Mouse (Mus musculus) heart, postnatal 0 days (tissue): ENCODE measurements around the gene Tmem59. TPM values are rescaled to one million over a fixed set of nuclear protein-coding genes. Genes with fewer than 3 reads are reported as not detected.
A peak's percentile ranks its signal among the peaks of the same experiment; 100 is the strongest.

ENCODE experiments used
- ATAC-seq: fragments of 200-750 bp; cut with Nextera tagmentation; 2 replicates; pipeline ENCODE4 v1.8.0; 2017; ENCODE audit warnings: low read depth, moderate number of reproducible peaks, moderate library complexity; ENCODE audit not compliant: insufficient read depth
- DNase-seq: peaks from one replicate; pipeline ENCODE4 v3.0.0-alpha.2; 2016; ENCODE audit warnings: low spot score
- H3K27ac ChIP-seq: fragments of 300-500 bp; sonication (generic); 2 replicates; pipeline ENCODE4 v1.5.1; 2014; ENCODE audit warnings: low read depth, mild to moderate bottlenecking
- H3K27me3 ChIP-seq: fragments of 300-500 bp; sonication (generic); 2 replicates; pipeline ENCODE4 v1.6.1; 2014; ENCODE audit warnings: low read length, mixed read lengths; ENCODE audit not compliant: control insufficient read depth, insufficient read depth
- H3K36me3 ChIP-seq: fragments of 300-500 bp; sonication (generic); replicated peaks from 2 replicates; pipeline ENCODE4 v1.6.1; 2014; ENCODE audit warnings: low read length, mixed read lengths; ENCODE audit not compliant: control insufficient read depth, insufficient read depth
- H3K4me1 ChIP-seq: fragments of 300-500 bp; sonication (generic); 2 replicates; pipeline ENCODE4 v1.6.1; 2014; ENCODE audit warnings: antibody characterized with exemption; ENCODE audit not compliant: control insufficient read depth, insufficient read depth
- H3K4me2 ChIP-seq: fragments of 300-500 bp; sonication (generic); 2 replicates; pipeline ENCODE4 v1.6.1; 2014; ENCODE audit warnings: low read depth, mild to moderate bottlenecking, low read length, moderate library complexity
- H3K4me3 ChIP-seq: fragments of 300-500 bp; sonication (generic); 2 replicates; pipeline ENCODE4 v1.5.1; 2014; ENCODE audit warnings: low read depth, low read length
- H3K9ac ChIP-seq: fragments of 300-500 bp; sonication (generic); replicated peaks from 2 replicates; pipeline ENCODE4 v1.6.1; 2014; ENCODE audit warnings: low read depth, low read length, mixed read lengths
- H3K9me3 ChIP-seq: fragments of 300-500 bp; sonication (generic); replicated peaks from 2 replicates; pipeline ENCODE4 v1.6.1; 2016; ENCODE audit warnings: low read length; ENCODE audit not compliant: control insufficient read depth
- CTCF ChIP-seq: IDR thresholded peaks from 2 replicates; pipeline ENCODE4 v1.5.1; 2016; ENCODE audit warnings: antibody characterized with exemption, control low read depth, low read depth
- EP300 ChIP-seq: IDR thresholded peaks from 2 replicates; pipeline ENCODE4 v1.6.1; 2016; ENCODE audit warnings: antibody characterized with exemption, low read depth
- WGBS: fragments of 180-500 bp; shearing (Covaris S2); extraction: QIAGEN DNeasy Blood & Tissue Kit; methylation state at CpG from one replicate; pipeline ENCODE4 v1.1.7; 2014; 5-methylcytosine and 5-hydroxymethylcytosine counted together
- polyA plus RNA-seq: library from polyadenylated mRNA; unstranded; fragments of >200 nt; fragmentation: Nextera tagmentation; extraction: Ambion mirVana; gene quantifications from 2 replicates; pipeline ENCODE4 v1.2.1, GENCODE M21; 2015
- total RNA-seq: library from RNA; depleted of rRNA; stranded (reverse); fragments of >200 nt; gene quantifications from 2 replicates; pipeline ENCODE4 v1.2.3, GENCODE M21; 2014; ENCODE audit warnings: low replicate concordance; rRNA removed

The Tmem59 gene
- total and polyA plus RNA-seq, 2 experiments from 2014 or later = 156 to 323 TPM

DNA sequence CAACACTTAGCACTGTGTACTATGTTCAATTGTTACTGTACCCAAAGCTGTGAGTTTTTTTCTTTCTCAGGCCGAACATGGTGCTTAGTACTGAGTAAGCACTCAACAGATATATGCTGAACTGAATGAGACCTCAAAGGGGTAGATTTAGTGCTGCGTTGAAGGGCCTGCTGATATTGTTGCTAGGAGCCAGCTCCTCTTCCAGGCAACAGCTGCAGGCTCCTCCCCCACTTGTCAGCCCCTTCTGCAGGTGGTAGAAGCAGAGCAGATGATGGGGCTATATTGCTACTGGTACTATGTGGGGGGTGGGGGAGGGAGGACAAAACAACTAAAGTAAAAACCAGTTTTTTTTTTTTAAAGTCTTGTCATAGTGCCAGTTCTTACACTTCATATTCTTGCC is 71.3 kb downstream of the Tmem59 start:
- no peak for ATAC-seq
- Histone ChIP-seq H3K4me2 (no peak overlapping the region), H3K36me3 (no peaks in the 10 kb centered on the region), H3K9ac (no peak overlapping the region), H3K4me3 (no peak overlapping the region), H3K27me3 (no peaks in the 10 kb centered on the region), H3K9me3 (no peaks in the 10 kb centered on the region), H3K4me1 (peaks cover 24% of the 10 kb centered on the region), H3K27ac (no peak overlapping the region)
- TF ChIP-seq EP300 (no peak), CTCF (no peak)
- DNase-seq = no peak
- WGBS = 15% methylated on average over 2 of the region's 2 CpGs

GRCm38 (mm10) chr4:107250494-107250893 is 72.3 kb downstream of the Tmem59 start:
- DNase-seq (peak; percentile 66), ATAC-seq (no peak)
- TF ChIP-seq CTCF (peak; percentile 76), EP300 (no peak)
- H3K9me3 ChIP-seq = no peaks in the 10 kb centered on the region
- no peak overlapping the region for H3K27ac ChIP-seq
- H3K27me3 ChIP-seq = no peaks in the 10 kb centered on the region
- no peak overlapping the region for H3K9ac ChIP-seq
- H3K4me3 ChIP-seq = no peak overlapping the region
- 15% methylated on average over 4 of the region's 4 CpGs for WGBS
- H3K4me1 ChIP-seq = peaks cover 20% of the 10 kb centered on the region
- no peak overlapping the region for H3K4me2 ChIP-seq
- no peaks in the 10 kb centered on the region for H3K36me3 ChIP-seq

Other genes with a start within 250 kb of the Tmem59 start
- 59.9 and 66.0 TPM in 2 replicates for gene Mrpl37, start 111.5 kb upstream of the Tmem59 start, total RNA-seq
- 87.3 and 89.5 TPM in 2 replicates for gene Mrpl37, start 111.5 kb upstream of the Tmem59 start, polyA plus RNA-seq
- gene Cyb5rl, start 111.4 kb upstream of the Tmem59 start, total RNA-seq = 2.4 and 33.0 TPM in 2 replicates
- gene Cyb5rl, start 111.4 kb upstream of the Tmem59 start, polyA plus RNA-seq = 5.0 and 5.8 TPM in 2 replicates
- gene Cdcp2, start 81.5 kb upstream of the Tmem59 start, total RNA-seq = not detected in 2 replicates
- gene Cdcp2, start 81.5 kb upstream of the Tmem59 start, polyA plus RNA-seq = not detected in 2 replicates
- 1.6 and 8.3 TPM in 2 replicates for gene Tceanc2, start 717 bp downstream of the Tmem59 start, total RNA-seq
- gene Tceanc2, start 717 bp downstream of the Tmem59 start, polyA plus RNA-seq = 13.0 and 26.4 TPM in 2 replicates
- not detected in 2 replicates for gene Ldlrad1, start 30.8 kb downstream of the Tmem59 start, total RNA-seq
- 0.11 TPM in 1 of 2 replicates, not detected in the other for gene Ldlrad1, start 30.8 kb downstream of the Tmem59 start, polyA plus RNA-seq
- gene Lrrc42, start 75.1 kb downstream of the Tmem59 start, total RNA-seq = 0.53 and 4.4 TPM in 2 replicates
- 22.6 and 23.6 TPM in 2 replicates for gene Lrrc42, start 75.1 kb downstream of the Tmem59 start, polyA plus RNA-seq
- 4.9 and 37.5 TPM in 2 replicates for gene Hspb11, start 75.2 kb downstream of the Tmem59 start, total RNA-seq
- 35.0 and 35.6 TPM in 2 replicates for gene Hspb11, start 75.2 kb downstream of the Tmem59 start, polyA plus RNA-seq
- 3.0 TPM in 1 of 2 replicates, not detected in the other for gene Dio1, start 128.8 kb downstream of the Tmem59 start, total RNA-seq
- gene Dio1, start 128.8 kb downstream of the Tmem59 start, polyA plus RNA-seq = not detected in 2 replicates
- 40.1 and 51.3 TPM in 2 replicates for gene Yipf1, start 136.0 kb downstream of the Tmem59 start, total RNA-seq
- gene Yipf1, start 136.0 kb downstream of the Tmem59 start, polyA plus RNA-seq = 46.7 and 49.5 TPM in 2 replicates
- 27.9 and 35.4 TPM in 2 replicates for gene Ndc1, start 189.4 kb downstream of the Tmem59 start, total RNA-seq
- 8.3 and 8.8 TPM in 2 replicates for gene Ndc1, start 189.4 kb downstream of the Tmem59 start, polyA plus RNA-seq